Mouse (Mus musculus): ENCODE data around the gene Fezf1.

Gene Fezf1

DNA sequence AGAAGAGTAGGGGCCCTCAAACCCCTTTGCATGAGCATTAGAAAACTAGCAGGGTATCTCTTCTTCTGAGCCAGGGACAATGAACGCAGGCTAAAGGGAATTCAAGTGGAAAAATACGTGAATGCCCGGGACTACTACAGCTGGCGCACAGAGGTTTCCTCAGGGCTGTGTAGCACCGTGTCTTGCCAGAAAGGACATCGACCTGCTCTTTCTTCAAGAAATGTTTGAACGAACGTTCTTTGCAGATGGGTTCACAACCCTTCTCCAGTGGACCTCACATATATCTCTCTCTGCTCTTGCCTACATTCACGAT lies 12.5 kb upstream of the Fezf1 start:
- H3K27me3 ChIP-seq (ENCODE audit: insufficient read depth, low read length): peaks cover 63% of the 10 kb centered on the region
- H3K9me3 ChIP-seq (ENCODE audit: low read length): no peaks in the 10 kb centered on the region
- TF ChIP-seq POU5F1 (IDR thresholded peaks at IDR 0.05; ENCODE audit: borderline replicate concordance, low read length) (no peak), NANOG (IDR thresholded peaks at IDR 0.05; ENCODE audit: borderline replicate concordance, low read length) (peak; percentile 47; the same call in 1 of the 2 replicates), CTCF (conservative IDR thresholded peaks at IDR 0.05; ENCODE audit: low read length) (no peak)
- H3K4me3 ChIP-seq (replicated peaks; ENCODE audit: low read length): peak overlapping the region; percentile 59
- no peaks in the 10 kb centered on the region for H3K36me3 ChIP-seq (ENCODE audit: insufficient read depth, low read length)
- H3K4me1 ChIP-seq (replicated peaks; ENCODE audit: low read depth, low read length): peaks cover 13% of the 10 kb centered on the region

DNA sequence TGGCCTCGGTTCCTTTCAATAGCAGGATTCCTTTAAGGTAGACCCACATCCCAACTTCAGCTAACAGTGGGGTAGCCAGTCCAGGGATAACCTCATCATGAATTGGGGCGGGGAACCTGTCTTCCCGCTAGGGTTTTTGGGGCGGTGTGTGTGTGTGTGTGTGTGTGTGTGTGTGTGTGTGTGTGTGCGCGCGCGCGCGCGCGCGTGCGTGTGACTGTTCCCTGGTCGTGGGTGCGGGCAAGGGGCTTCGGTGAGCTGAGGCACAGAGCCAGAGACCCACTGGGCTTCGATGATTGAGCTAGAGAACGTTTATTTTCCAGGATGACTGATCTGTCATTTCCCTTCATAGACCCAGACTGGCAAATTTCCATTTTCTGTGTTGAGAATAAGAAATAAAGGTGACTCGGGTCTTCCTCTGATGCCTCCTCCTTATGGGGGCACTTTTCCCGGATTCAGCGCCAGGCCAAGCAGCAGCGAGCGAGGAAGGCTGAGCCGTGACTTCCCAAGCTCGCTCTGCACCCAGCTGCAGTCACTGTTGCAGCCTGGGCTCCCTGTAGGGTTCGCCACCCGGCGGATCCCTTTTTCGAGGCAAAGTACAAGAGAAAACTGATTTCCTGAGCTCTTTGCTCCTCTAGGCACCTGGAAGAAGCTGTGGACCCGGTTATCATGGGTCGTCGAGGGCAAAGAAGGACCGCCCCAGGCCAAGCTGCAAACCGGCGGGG lies 12.0 kb upstream of the Fezf1 start:
- H3K4me1 ChIP-seq (replicated peaks; ENCODE audit: low read depth, low read length): peaks cover 13% of the 10 kb centered on the region
- peak overlapping the region; percentile 59 for H3K4me3 ChIP-seq (replicated peaks; ENCODE audit: low read length)
- no peaks in the 10 kb centered on the region for H3K36me3 ChIP-seq (ENCODE audit: insufficient read depth, low read length)
- peaks cover 67% of the 10 kb centered on the region for H3K27me3 ChIP-seq (ENCODE audit: insufficient read depth, low read length)
- TF ChIP-seq CTCF (conservative IDR thresholded peaks at IDR 0.05; ENCODE audit: low read length) (no peak), NANOG (IDR thresholded peaks at IDR 0.05; ENCODE audit: borderline replicate concordance, low read length) (no peak), POU5F1 (IDR thresholded peaks at IDR 0.05; ENCODE audit: borderline replicate concordance, low read length) (no peak)
- H3K9me3 ChIP-seq (ENCODE audit: low read length): no peaks in the 10 kb centered on the region

DNA sequence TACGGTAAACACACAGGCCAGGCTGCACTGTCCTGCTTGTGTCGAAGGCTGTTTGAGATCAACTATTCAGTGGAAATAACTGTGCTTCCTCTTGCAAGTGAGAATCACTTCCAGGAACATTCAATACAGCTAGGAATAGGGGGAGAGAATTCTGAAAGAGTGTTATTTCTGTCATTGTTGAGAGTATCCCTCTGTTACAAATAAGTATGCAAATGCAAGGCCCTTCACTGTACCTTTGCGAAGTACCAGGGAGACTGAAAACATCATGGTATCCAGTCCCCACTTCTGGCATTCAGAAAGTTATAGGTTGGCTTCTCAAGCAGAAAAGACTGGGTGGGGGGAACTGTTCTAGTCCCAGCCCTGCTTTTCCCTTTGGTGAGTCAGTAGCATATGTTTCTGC lies 9.8 kb upstream of the Fezf1 start:
- H3K9me3 ChIP-seq (ENCODE audit: low read length): no peaks in the 10 kb centered on the region
- no peak overlapping the region for H3K4me3 ChIP-seq (replicated peaks; ENCODE audit: low read length)
- peaks cover 84% of the 10 kb centered on the region for H3K27me3 ChIP-seq (ENCODE audit: insufficient read depth, low read length)
- no peak for TF ChIP-seq CTCF (conservative IDR thresholded peaks at IDR 0.05; ENCODE audit: low read length)
- TF ChIP-seq POU5F1 (IDR thresholded peaks at IDR 0.05; ENCODE audit: borderline replicate concordance, low read length): no peak
- TF ChIP-seq NANOG (IDR thresholded peaks at IDR 0.05; ENCODE audit: borderline replicate concordance, low read length): no peak
- peaks cover 24% of the 10 kb centered on the region for H3K4me1 ChIP-seq (replicated peaks; ENCODE audit: low read depth, low read length)
- no peaks in the 10 kb centered on the region for H3K36me3 ChIP-seq (ENCODE audit: insufficient read depth, low read length)

DNA sequence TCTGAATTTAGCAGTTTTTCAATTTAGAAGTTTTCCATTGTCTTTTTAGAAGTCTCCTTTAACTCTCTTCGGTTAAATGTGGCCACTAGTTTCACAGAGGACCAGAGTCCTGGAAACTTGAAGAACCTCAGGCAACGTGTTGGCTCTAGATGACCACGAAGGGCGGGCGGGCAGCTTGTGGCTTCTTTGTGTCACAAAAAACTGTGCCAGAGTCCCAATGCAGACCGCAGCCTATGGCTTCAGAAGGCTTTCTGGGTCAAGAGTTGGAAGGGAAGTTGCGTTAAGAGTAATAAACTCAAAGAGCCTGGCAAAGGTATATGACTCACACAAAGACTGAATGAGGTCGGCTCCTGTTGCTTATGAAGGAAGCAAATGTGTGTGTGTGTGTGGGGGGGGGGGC lies 7.0 kb upstream of the Fezf1 start:
- Histone ChIP-seq H3K4me1 (replicated peaks; ENCODE audit: low read depth, low read length) (peaks cover 23% of the 10 kb centered on the region), H3K27me3 (ENCODE audit: insufficient read depth, low read length) (peaks cover 85% of the 10 kb centered on the region)
- TF ChIP-seq NANOG (IDR thresholded peaks at IDR 0.05; ENCODE audit: borderline replicate concordance, low read length) (no peak), CTCF (conservative IDR thresholded peaks at IDR 0.05; ENCODE audit: low read length) (no peak), POU5F1 (IDR thresholded peaks at IDR 0.05; ENCODE audit: borderline replicate concordance, low read length) (no peak)

DNA sequence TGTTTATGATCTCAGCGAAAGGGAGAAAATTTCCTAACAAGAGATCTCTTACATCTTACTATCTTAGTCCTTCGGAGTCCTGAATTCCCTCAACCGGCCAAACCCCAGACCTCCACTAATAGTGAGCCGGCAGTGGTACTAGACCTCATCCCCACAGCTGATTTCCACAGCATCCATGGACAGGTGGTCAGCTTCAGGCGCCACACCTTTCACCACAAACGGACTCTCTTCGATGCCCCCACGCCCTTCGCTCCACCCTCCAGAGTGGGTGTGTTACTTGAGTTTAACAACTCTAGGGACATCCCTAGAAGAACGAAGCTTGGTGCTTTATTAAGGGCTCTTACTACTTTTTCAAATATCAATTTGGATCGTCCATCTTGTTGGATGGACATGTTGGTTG lies 6.5 kb upstream of the Fezf1 start:
- H3K9me3 ChIP-seq (ENCODE audit: low read length): no peaks in the 10 kb centered on the region
- TF ChIP-seq CTCF (conservative IDR thresholded peaks at IDR 0.05; ENCODE audit: low read length): no peak
- no peak for TF ChIP-seq NANOG (IDR thresholded peaks at IDR 0.05; ENCODE audit: borderline replicate concordance, low read length)
- TF ChIP-seq POU5F1 (IDR thresholded peaks at IDR 0.05; ENCODE audit: borderline replicate concordance, low read length): no peak
- H3K36me3 ChIP-seq (ENCODE audit: insufficient read depth, low read length): no peaks in the 10 kb centered on the region
- peaks cover 85% of the 10 kb centered on the region for H3K27me3 ChIP-seq (ENCODE audit: insufficient read depth, low read length)
- no peak overlapping the region for H3K4me3 ChIP-seq (replicated peaks; ENCODE audit: low read length)
- peaks cover 27% of the 10 kb centered on the region for H3K4me1 ChIP-seq (replicated peaks; ENCODE audit: low read depth, low read length)

More for the DNA sequence above, 7.0 kb upstream of the Fezf1 start:
- H3K9me3 ChIP-seq (ENCODE audit: low read length): no peaks in the 10 kb centered on the region
- H3K36me3 ChIP-seq (ENCODE audit: insufficient read depth, low read length): no peaks in the 10 kb centered on the region
- no peak overlapping the region for H3K4me3 ChIP-seq (replicated peaks; ENCODE audit: low read length)

DNA sequence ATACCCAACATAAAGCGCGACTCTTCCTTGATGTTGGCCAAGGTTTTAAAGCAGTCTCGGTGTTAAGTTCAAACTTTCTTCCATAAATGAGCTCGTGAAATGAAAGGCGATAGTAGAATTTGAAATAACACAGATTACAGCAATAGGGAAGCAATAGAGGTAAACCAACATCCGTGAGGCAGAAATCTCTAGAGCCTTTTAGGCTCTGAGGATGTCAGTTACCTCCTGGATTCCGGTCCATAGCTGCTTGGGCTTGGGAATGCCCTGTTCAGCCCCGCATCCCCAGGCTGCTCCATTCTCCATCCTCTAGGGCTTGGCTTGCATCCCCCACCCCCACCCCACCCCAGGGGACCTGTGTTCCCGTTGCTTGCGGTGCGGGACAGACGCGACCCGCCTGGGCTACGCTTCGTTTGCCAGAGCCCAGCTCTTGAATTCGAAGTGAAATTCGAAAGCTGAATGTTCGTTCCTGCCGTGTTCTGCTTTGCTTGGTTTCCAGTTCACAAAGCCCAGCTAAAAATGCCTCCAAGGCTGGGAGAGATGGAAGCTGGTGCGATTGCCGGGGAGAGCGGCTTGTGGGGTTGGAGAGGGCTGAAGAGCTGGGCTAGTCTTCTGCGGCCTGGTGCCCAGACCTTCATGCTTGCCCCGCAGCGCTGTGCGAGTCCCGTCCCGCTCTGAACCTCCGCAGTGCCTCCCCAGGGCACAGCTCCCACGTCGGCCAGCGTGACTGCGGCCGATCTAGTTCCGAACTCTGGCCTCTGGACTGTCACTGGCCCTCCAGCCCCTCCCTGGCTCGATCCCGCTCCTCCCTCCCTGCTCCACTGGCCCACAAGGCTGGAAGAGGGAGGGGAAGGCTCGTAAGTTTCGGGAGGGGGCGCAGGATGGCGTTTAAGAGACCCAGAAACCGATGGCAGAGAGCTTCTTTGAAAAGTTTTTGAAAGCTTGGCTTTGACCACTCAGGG lies 5.5 kb upstream of the Fezf1 start:
- peak overlapping the region; percentile 60 for H3K4me3 ChIP-seq (replicated peaks; ENCODE audit: low read length)
- H3K4me1 ChIP-seq (replicated peaks; ENCODE audit: low read depth, low read length): peaks cover 33% of the 10 kb centered on the region
- peaks cover 84% of the 10 kb centered on the region for H3K27me3 ChIP-seq (ENCODE audit: insufficient read depth, low read length)
- H3K9me3 ChIP-seq (ENCODE audit: low read length): no peaks in the 10 kb centered on the region
- no peaks in the 10 kb centered on the region for H3K36me3 ChIP-seq (ENCODE audit: insufficient read depth, low read length)
- TF ChIP-seq POU5F1 (IDR thresholded peaks at IDR 0.05; ENCODE audit: borderline replicate concordance, low read length) (no peak), CTCF (conservative IDR thresholded peaks at IDR 0.05; ENCODE audit: low read length) (no peak), NANOG (IDR thresholded peaks at IDR 0.05; ENCODE audit: borderline replicate concordance, low read length) (no peak)

DNA sequence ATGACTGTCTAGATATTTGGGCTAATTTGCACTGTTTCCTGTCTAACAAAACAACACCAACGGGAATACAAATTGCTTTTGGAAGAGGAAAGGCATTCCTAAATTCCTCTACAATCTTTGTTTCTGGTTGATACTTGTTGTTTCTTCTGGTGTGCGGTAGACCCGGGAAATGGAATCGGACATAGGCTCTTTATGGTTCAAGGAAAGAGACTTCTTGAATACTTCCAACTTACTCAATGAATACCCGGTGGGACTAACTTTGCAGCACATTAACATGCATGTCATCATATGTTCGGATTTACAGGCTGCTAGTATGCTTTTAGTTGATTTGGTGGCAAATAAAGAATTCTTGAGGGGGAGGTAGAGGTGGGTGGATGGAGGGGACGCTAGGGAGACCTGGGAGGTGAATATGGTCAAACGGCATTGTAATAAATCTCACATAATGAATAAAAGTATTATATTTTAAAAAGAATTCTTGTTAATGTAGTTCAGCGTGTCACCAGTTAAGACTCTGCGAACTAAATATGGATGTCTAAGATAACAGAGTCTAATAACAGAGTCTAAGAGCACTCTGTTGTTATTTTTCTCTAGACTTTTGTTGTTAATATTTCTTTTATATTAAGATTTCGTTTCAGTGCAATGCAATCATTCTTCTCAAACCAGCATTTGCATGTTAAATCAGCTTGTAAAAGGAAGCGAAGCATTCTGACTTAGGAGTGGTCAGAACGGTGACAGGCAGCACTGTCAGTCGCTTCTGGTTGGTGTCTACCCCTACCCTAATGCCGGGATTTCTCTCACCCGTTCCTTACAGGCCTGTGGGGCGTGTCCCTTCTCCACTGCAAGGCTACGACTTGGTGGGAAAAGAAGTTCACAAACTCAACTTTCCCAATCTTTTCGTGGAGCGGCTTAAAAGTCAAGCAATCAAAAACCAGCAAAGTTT lies 4.3 kb upstream of the Fezf1 start:
- peaks cover 43% of the 10 kb centered on the region for H3K4me1 ChIP-seq (replicated peaks; ENCODE audit: low read depth, low read length)
- H3K4me3 ChIP-seq (replicated peaks; ENCODE audit: low read length): no peak overlapping the region
- H3K36me3 ChIP-seq (ENCODE audit: insufficient read depth, low read length): no peaks in the 10 kb centered on the region
- H3K27me3 ChIP-seq (ENCODE audit: insufficient read depth, low read length): peaks cover 85% of the 10 kb centered on the region
- no peak for TF ChIP-seq NANOG (IDR thresholded peaks at IDR 0.05; ENCODE audit: borderline replicate concordance, low read length)
- TF ChIP-seq POU5F1 (IDR thresholded peaks at IDR 0.05; ENCODE audit: borderline replicate concordance, low read length): no peak
- no peak for TF ChIP-seq CTCF (conservative IDR thresholded peaks at IDR 0.05; ENCODE audit: low read length)
- no peaks in the 10 kb centered on the region for H3K9me3 ChIP-seq (ENCODE audit: low read length)
